Mouse (Mus musculus) liver, postnatal 0 days (tissue): ENCODE results near the gene Gm37240.

Experiments used
- CTCF ChIP-seq: sonication (generic); IDR thresholded peaks from 2 replicates; pipeline ENCODE4 v1.5.1; 2016; ENCODE audit warnings: antibody characterized with exemption, low read depth
- EP300 ChIP-seq: IDR thresholded peaks from 2 replicates; pipeline ENCODE4 v1.6.1; 2016; ENCODE audit warnings: antibody characterized with exemption, low read depth, mild to moderate bottlenecking

GRCm38 (mm10) chr3:84504291-84504690 is 1383.0 kb downstream of the Gm37240 start:
- TF ChIP-seq CTCF (no peak), EP300 (no peak)
